Mouse (Mus musculus) hindbrain, postnatal 0 days (tissue): Measurements from ENCODE around the gene Gsn. TPM values are rescaled to one million over a fixed set of nuclear protein-coding genes. Genes with fewer than 3 reads are reported as not detected.
A peak's percentile ranks its signal among the peaks of the same experiment; 100 is the strongest.

ENCODE experiments used
- ATAC-seq: fragments of 200-750 bp; cut with Nextera tagmentation; 2 replicates; pipeline ENCODE4 v1.8.0; 2017; ENCODE audit warnings: mild to moderate bottlenecking, moderate TSS enrichment, moderate library complexity
- DNase-seq: peaks from one replicate; pipeline ENCODE4 v3.0.0-alpha.2; 2015; ENCODE audit warnings: low spot score
- H3K27ac ChIP-seq: fragments of 300-500 bp; sonication (generic); 2 replicates; pipeline ENCODE4 v1.5.1; 2014; ENCODE audit warnings: mild to moderate bottlenecking
- H3K27me3 ChIP-seq: fragments of 300-500 bp; sonication (generic); 2 replicates; pipeline ENCODE4 v1.6.1; 2014; ENCODE audit warnings: low read length, mixed read lengths; ENCODE audit not compliant: insufficient read depth
- H3K36me3 ChIP-seq: fragments of 300-500 bp; sonication (generic); 2 replicates; pipeline ENCODE4 v1.6.1; 2014; ENCODE audit warnings: low read length, mixed read lengths; ENCODE audit not compliant: insufficient read depth
- H3K4me1 ChIP-seq: fragments of 300-500 bp; sonication (generic); 2 replicates; pipeline ENCODE4 v1.6.1; 2014; ENCODE audit warnings: antibody characterized with exemption, low read length, mixed read lengths; ENCODE audit not compliant: insufficient read depth
- H3K4me2 ChIP-seq: fragments of 300-500 bp; sonication (generic); 2 replicates; pipeline ENCODE4 v1.6.1; 2014; ENCODE audit warnings: low read depth, mild to moderate bottlenecking, low read length, moderate library complexity, mixed read lengths
- H3K4me3 ChIP-seq: fragments of 300-500 bp; sonication (generic); 2 replicates; pipeline ENCODE4 v1.5.1; 2014; ENCODE audit warnings: low read length
- H3K9ac ChIP-seq: fragments of 300-500 bp; sonication (generic); replicated peaks from 2 replicates; pipeline ENCODE4 v1.6.1; 2014; ENCODE audit warnings: mild to moderate bottlenecking, low read length, moderate library complexity, mixed read lengths
- H3K9me3 ChIP-seq: fragments of 300-500 bp; sonication (generic); 2 replicates; pipeline ENCODE4 v1.6.1; 2016; ENCODE audit warnings: low read length, mixed read lengths
- CTCF ChIP-seq: IDR thresholded peaks from 2 replicates; pipeline ENCODE4 v1.5.1; 2016; ENCODE audit warnings: antibody characterized with exemption, control low read depth, low read depth
- WGBS: fragments of 180-500 bp; shearing (Covaris S2); extraction: QIAGEN DNeasy Blood & Tissue Kit; methylation state at CpG from one replicate; pipeline ENCODE4 v1.1.7; 2014; 5-methylcytosine and 5-hydroxymethylcytosine counted together
- polyA plus RNA-seq: library from polyadenylated mRNA; unstranded; fragments of >200 nt; fragmentation: Nextera tagmentation; extraction: Ambion mirVana; gene quantifications from 2 replicates; pipeline ENCODE4 v1.2.1, GENCODE M21; 2015
- total RNA-seq: library from RNA; depleted of rRNA; stranded (reverse); fragments of >200 nt; gene quantifications from 2 replicates; pipeline ENCODE4 v1.2.3, GENCODE M21; 2014; rRNA removed

Gsn gene
- total RNA-seq (35.4 and 50.1 TPM in 2 replicates), polyA plus RNA-seq (33.8 and 39.4 TPM in 2 replicates)

DNA sequence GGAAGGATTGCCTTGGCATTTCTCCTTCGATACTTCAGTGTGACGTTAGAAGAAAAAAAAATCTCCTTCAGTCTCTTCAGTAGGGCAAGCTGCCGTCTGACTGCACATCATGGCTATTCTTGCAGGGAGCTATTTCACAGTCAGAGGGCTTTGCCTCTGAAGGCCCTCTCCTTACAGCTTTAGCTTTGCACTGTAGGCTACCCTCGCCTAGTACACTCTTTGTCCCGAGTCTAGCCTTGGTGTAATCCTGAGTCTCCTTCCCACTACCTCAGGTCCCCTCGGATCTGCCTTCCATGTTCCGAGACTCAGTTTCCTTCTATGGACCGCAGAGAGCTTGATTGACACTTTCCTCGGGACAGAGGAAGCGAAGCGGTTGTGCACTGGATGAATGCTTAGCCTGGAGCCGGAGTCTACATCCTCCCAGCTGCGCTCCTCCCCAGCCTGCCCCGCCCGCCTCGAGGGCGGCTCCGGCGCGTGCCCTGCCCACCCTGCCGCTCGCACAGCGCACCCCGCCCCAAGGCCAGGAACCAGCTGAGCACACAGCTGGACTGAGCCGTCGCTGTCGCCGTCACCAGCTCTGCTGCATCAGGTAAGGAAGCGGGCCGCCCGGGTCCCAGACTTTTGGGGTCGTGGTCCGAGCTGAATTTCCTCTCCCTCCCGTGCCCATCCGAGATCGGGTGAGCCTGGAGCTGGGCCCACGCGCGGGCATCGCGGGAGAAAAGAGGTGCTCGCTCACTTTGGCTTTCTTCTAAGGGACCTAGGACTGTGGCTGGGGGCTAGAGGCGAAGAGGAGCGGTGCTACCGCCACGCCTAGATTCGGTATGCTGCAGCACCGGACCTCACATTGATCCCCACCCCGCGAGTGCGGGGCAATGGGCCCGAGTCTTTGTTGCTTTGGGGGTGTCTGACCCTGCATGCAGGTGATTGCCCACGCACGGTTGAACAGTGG is at the start of gene Gsn:
Gene Gsn, plus strand, starts transcription at position 496 of the 949 bp plus-strand sequence.
- DNase-seq (peak; percentile 64), ATAC-seq (peak; percentile 88)
- H3K9ac ChIP-seq: peak within 1 kb of the TSS; percentile 58
- no peaks in the 10 kb centered on the region for H3K27me3 ChIP-seq
- TF ChIP-seq CTCF: no peak
- peak within 1 kb of the TSS; percentile 93 for H3K4me2 ChIP-seq
- H3K9me3 ChIP-seq: no peaks in the 10 kb centered on the region
- 3% methylated on average over 54 of the region's 54 CpGs for WGBS
- H3K4me3 ChIP-seq: peak within 1 kb of the TSS; percentile 60
- no peaks in the 10 kb centered on the region for H3K36me3 ChIP-seq
- H3K4me1 ChIP-seq: peaks cover 7% of the 10 kb centered on the region; the same call in 1 of the 2 replicates
- H3K27ac ChIP-seq: no peak within 1 kb of the TSS

DNA sequence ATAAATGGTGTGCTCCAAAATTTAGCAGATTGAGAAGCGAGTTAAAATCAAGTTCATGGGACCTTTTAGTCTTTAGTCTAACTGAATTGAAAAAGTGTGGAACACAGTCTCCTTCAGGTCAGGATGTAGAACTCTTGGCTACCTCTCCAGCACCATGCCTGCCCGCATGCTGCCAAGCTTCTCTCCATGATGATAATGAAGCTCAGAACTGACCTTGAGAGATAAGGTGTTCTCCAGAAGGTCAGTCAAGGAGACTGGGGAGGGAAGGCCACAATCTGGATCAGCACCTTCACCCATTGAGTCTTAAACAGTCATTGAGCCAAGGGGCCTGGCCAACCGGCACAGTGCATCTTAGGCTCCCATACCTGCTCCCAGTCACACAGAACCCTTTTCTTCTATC is 49.4 kb upstream of the Gsn start:
- Histone ChIP-seq H3K4me2 (no peak overlapping the region), H3K27ac (no peak overlapping the region), H3K27me3 (no peaks in the 10 kb centered on the region), H3K4me1 (no peaks in the 10 kb centered on the region), H3K4me3 (no peak overlapping the region), H3K36me3 (no peaks in the 10 kb centered on the region), H3K9me3 (no peaks in the 10 kb centered on the region), H3K9ac (no peak overlapping the region)
- DNase-seq (no peak), ATAC-seq (no peak)
- WGBS: 86% methylated on average over 3 of the region's 3 CpGs
- no peak for TF ChIP-seq CTCF

DNA sequence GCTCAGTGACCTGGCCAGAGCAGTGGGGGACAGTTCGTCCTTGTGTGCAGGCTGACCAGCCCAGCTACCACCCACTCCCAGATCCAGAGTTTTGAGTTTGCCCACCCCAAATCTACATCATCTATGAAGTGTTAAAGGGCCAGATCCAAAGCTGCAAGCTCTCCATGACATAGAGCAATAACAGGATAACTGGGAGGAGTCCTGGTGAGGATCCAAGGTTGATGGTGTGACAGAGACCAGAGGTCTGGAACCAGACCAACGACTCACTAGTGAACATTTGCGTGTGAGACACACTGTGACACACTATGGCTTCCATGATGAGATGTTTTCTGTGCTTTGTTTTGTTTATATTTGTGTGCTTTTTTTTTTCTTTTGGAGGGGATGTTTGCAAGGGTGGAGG is 48.1 kb upstream of the Gsn start:
- TF ChIP-seq CTCF: no peak
- H3K9ac ChIP-seq: no peak overlapping the region
- ATAC-seq: no peak
- no peak for DNase-seq
- no peaks in the 10 kb centered on the region for H3K36me3 ChIP-seq
- no peaks in the 10 kb centered on the region for H3K4me1 ChIP-seq
- H3K4me2 ChIP-seq: no peak overlapping the region
- no peaks in the 10 kb centered on the region for H3K27me3 ChIP-seq
- H3K27ac ChIP-seq: no peak overlapping the region
- 81% methylated on average over 3 of the region's 3 CpGs for WGBS
- H3K9me3 ChIP-seq: no peaks in the 10 kb centered on the region
- H3K4me3 ChIP-seq: no peak overlapping the region

DNA sequence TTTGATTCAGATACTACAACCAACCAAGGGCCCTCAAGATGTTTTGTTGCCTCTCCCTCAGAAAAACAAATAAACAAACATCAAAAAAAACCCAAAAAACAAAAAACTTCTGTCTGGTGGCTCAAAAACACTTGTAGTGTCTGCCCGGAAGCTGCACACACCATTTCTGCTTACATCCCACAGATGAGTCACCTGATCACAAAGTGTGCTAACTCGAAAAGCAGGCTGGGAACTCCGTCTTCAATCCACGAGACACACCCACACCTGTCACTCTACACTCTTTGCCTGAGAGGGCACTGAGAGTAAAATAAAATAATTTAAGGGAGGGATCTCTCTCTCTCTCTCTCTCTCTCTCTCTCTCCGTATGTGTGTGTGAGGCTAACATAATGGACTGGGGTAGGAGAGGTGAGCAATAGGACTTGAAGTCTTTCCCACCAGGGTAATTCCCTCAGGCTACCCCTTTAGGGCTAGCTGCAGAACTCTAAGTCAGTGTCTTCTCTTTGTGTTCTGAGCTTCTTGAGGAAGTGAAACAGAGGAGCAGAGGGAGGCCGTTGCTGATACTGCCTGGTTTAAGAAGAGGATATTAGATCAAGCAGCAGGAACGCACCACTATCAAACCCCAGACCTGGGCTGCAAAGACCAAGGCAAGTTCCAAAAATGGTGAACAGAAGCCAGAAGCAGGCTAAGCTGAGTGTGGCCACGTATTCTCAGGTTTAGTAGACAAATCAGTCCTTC is 47.1 kb upstream of the Gsn start:
- H3K4me1 ChIP-seq: no peaks in the 10 kb centered on the region
- no peak overlapping the region for H3K9ac ChIP-seq
- no peaks in the 10 kb centered on the region for H3K9me3 ChIP-seq
- no peak overlapping the region for H3K4me2 ChIP-seq
- H3K27me3 ChIP-seq: no peaks in the 10 kb centered on the region
- 71% methylated on average over 8 of the region's 8 CpGs for WGBS
- ATAC-seq (no peak), DNase-seq (no peak)
- no peaks in the 10 kb centered on the region for H3K36me3 ChIP-seq
- no peak overlapping the region for H3K4me3 ChIP-seq
- no peak for TF ChIP-seq CTCF
- no peak overlapping the region for H3K27ac ChIP-seq

DNA sequence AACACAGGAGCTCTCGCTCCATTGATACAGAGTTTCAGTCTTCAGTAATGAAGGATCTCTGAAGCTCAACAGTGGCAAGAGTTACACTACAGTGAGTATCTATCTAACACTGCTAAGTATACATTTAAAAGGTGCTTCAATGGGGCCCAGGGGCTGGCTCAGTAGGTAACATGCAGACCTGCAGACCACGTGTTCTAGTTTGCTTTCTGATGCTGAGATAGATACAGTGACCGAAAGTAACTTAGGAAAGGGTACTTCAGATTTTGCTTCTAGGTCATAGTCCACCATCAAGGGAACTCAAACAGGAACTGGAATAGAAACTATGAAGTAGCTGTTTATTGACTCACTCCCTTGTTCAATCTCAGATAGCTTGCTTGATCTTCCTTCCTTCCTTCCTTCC is 44.5 kb upstream of the Gsn start:
- no peak overlapping the region for H3K4me3 ChIP-seq
- TF ChIP-seq CTCF: no peak
- no peak for DNase-seq

DNA sequence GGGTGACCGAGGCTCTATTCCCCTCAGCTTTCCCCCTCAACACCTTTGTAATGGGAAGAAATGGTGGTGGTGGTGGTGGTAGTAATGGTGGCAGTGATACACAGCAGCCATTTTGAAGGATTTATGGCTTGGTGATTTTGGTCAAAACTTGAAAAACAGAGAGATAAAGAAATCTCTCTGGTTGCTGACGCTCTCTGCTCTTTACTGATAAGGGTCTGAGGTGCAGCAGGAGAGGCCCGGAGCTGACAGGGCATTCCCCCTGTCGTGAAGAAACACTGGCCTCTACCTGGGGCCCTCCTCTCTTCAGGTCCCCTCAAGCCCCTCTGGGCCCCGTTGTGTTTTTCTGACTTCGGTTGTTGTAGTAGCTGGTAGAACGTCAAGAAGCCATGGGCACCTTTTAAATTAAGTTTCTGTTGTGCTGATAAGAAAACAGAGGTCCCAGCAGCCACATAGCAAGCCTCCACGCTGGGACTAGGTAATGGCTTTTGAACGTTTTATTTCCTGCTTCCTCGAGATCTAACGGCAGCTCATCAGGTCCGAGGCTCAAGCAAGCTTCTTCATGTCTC is 42.8 kb upstream of the Gsn start:
- no peak overlapping the region for H3K4me3 ChIP-seq
- H3K36me3 ChIP-seq: no peaks in the 10 kb centered on the region
- H3K27me3 ChIP-seq: no peaks in the 10 kb centered on the region
- no peak for TF ChIP-seq CTCF
- no peaks in the 10 kb centered on the region for H3K9me3 ChIP-seq
- 85% methylated on average over 12 of the region's 12 CpGs for WGBS
- no peaks in the 10 kb centered on the region for H3K4me1 ChIP-seq
- H3K27ac ChIP-seq: no peak overlapping the region
- DNase-seq: no peak
- no peak overlapping the region for H3K4me2 ChIP-seq
- no peak overlapping the region for H3K9ac ChIP-seq
- ATAC-seq: no peak

More for the DNA sequence above, 44.5 kb upstream of the Gsn start:
- WGBS: 77% methylated on average over 3 of the region's 3 CpGs
- H3K4me1 ChIP-seq: no peaks in the 10 kb centered on the region
- no peak overlapping the region for H3K4me2 ChIP-seq
- no peak overlapping the region for H3K27ac ChIP-seq
- no peak overlapping the region for H3K9ac ChIP-seq
- no peaks in the 10 kb centered on the region for H3K36me3 ChIP-seq
- no peak for ATAC-seq
- no peaks in the 10 kb centered on the region for H3K27me3 ChIP-seq
- H3K9me3 ChIP-seq: no peaks in the 10 kb centered on the region
